25 mouse cellular contexts compared by ENCODE assay signal in the genomic region with DNA sequence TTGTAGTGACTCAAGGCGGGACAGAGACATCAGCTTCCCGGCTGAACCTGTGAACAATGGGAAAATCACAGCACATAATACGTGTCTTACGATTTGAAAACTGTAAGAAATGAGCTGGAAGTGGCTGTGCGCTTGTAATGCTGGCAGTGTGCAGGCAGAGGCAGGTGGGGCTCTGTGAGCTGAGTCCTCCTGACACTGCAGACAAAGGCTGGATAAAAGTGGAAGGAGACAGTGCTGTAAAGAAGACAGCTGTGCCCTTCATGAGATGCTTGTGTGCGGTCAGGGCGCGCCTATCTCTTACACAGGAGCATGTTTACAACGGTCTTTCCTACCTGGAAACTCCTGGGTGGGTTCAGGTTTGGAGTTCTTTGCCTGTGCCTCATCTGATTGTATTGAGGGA. TPM values are rescaled to one million over a fixed set of nuclear protein-coding genes. Genes with fewer than 3 reads are reported as not detected.
DNase-seq lines count a peak whose midpoint lies in the region; ATAC-seq and TF ChIP-seq lines count a peak whose summit lies in the region.
"Had no signal": no experiment of that assay in that cellular context is flagged by ENCODE, and none has a peak within 500 bp of the region (broad histone marks: within the 10 kb centered on the region; RNA-seq: fewer than 3 reads in every experiment).

No protein-coding gene starts in this region.

- TF ChIP-seq CTCF in forebrain, postnatal 0 days (IDR thresholded peaks at IDR 0.05; ENCODE audit: low read depth) = 0 out of 2 replicates have a peak, but pooled peaks have one; percentile 11

- no peak overlapping the region for H3K4me3 ChIP-seq in forebrain, embryonic 14.5 days (ENCODE audit: low read depth, low read length)
- no peak overlapping the region for H3K4me3 ChIP-seq in forebrain, embryonic 11.5 days (ENCODE audit: low read depth, low read length)
- H3K4me3 ChIP-seq in hindbrain, embryonic 14.5 days (replicated peaks; ENCODE audit: low read length) = no peak overlapping the region
- H3K4me3 ChIP-seq in hindbrain, embryonic 10.5 days = no peak overlapping the region
- H3K4me3 ChIP-seq in forebrain, postnatal 0 days (ENCODE audit: low read depth, low read length) = no peak overlapping the region
- H3K4me3 ChIP-seq in midbrain, embryonic 11.5 days (ENCODE audit: low read depth, low read length) = no peak overlapping the region
- H3K4me3 ChIP-seq: embryonic facial prominence, embryonic 13.5 days; limb, embryonic 12.5 days; liver, embryonic 12.5 days; megakaryocyte, embryonic 14.5 days had no signal

- no peaks in the 10 kb centered on the region for H3K36me3 ChIP-seq in forebrain, embryonic 14.5 days (ENCODE audit: control insufficient read depth, insufficient read depth, low read length)
- H3K36me3 ChIP-seq in forebrain, embryonic 11.5 days (ENCODE audit: control insufficient read depth, insufficient read depth, low read length) = no peaks in the 10 kb centered on the region; the same call in 1 of the 2 replicates
- H3K36me3 ChIP-seq in hindbrain, embryonic 14.5 days (replicated peaks; ENCODE audit: control insufficient read depth, insufficient read depth) = no peaks in the 10 kb centered on the region
- H3K36me3 ChIP-seq in hindbrain, embryonic 10.5 days = peaks cover 22% of the 10 kb centered on the region
- H3K36me3 ChIP-seq in forebrain, postnatal 0 days (ENCODE audit: insufficient read depth) = no peaks in the 10 kb centered on the region
- H3K36me3 ChIP-seq in midbrain, embryonic 11.5 days (ENCODE audit: control insufficient read depth, insufficient read depth, low read length) = no peaks in the 10 kb centered on the region
- H3K36me3 ChIP-seq: limb, embryonic 12.5 days had no signal

- H3K4me1 ChIP-seq in forebrain, embryonic 14.5 days (ENCODE audit: control insufficient read depth, insufficient read depth, low read length) = peaks cover 12% of the 10 kb centered on the region
- H3K4me1 ChIP-seq in forebrain, embryonic 11.5 days (replicated peaks; ENCODE audit: control insufficient read depth, insufficient read depth, low read length) = 0 out of 2 replicates have a peak, but pooled peaks cover 4% of the 10 kb centered on the region
- peaks cover 29% of the 10 kb centered on the region for H3K4me1 ChIP-seq in hindbrain, embryonic 14.5 days (replicated peaks; ENCODE audit: control insufficient read depth, insufficient read depth, low read length)
- H3K4me1 ChIP-seq in hindbrain, embryonic 10.5 days (replicated peaks) = peaks cover 47% of the 10 kb centered on the region
- H3K4me1 ChIP-seq in forebrain, postnatal 0 days (ENCODE audit: insufficient read depth) = 0 out of 2 replicates have a peak, but pooled peaks cover 6% of the 10 kb centered on the region
- peaks cover 15% of the 10 kb centered on the region; the same call in 1 of the 2 replicates for H3K4me1 ChIP-seq in midbrain, embryonic 11.5 days (ENCODE audit: control insufficient read depth, insufficient read depth, low read length)
- H3K4me1 ChIP-seq: limb, embryonic 12.5 days had no signal

- 84% methylated on average over 9 of the region's 9 CpGs for WGBS in forebrain, embryonic 14.5 days
- 90% methylated on average over 9 of the region's 9 CpGs for WGBS in forebrain, embryonic 11.5 days
- WGBS in hindbrain, embryonic 14.5 days = 70% methylated on average over 9 of the region's 9 CpGs
- 93% methylated on average over 9 of the region's 9 CpGs for WGBS in hindbrain, embryonic 10.5 days
- WGBS in forebrain, postnatal 0 days = 64% methylated on average over 9 of the region's 9 CpGs
- WGBS in midbrain, embryonic 11.5 days = 88% methylated on average over 9 of the region's 9 CpGs

- H3K27me3 ChIP-seq in forebrain, embryonic 14.5 days (replicated peaks; ENCODE audit: control insufficient read depth, insufficient read depth, low read length) = no peaks in the 10 kb centered on the region
- H3K27me3 ChIP-seq in forebrain, embryonic 11.5 days (ENCODE audit: control insufficient read depth, insufficient read depth, low read length) = no peaks in the 10 kb centered on the region
- no peaks in the 10 kb centered on the region for H3K27me3 ChIP-seq in hindbrain, embryonic 14.5 days (ENCODE audit: control insufficient read depth, insufficient read depth, low read length)
- no peaks in the 10 kb centered on the region for H3K27me3 ChIP-seq in hindbrain, embryonic 10.5 days (ENCODE audit: insufficient read depth, poor library complexity, severe bottlenecking)
- H3K27me3 ChIP-seq in forebrain, postnatal 0 days (ENCODE audit: insufficient read depth, low read length) = no peaks in the 10 kb centered on the region
- no peaks in the 10 kb centered on the region for H3K27me3 ChIP-seq in midbrain, embryonic 11.5 days (ENCODE audit: control insufficient read depth, insufficient read depth, low read length)
- H3K27me3 ChIP-seq: embryonic facial prominence, embryonic 13.5 days; limb, embryonic 12.5 days had no signal

- H3K4me2 ChIP-seq in forebrain, embryonic 14.5 days (ENCODE audit: low read length) = no peak overlapping the region
- H3K4me2 ChIP-seq in forebrain, embryonic 11.5 days (ENCODE audit: low read depth, low read length, severe bottlenecking) = no peak overlapping the region
- H3K4me2 ChIP-seq in hindbrain, embryonic 14.5 days (replicated peaks) = no peak overlapping the region
- H3K4me2 ChIP-seq in forebrain, postnatal 0 days (ENCODE audit: low read depth) = no peak overlapping the region
- H3K4me2 ChIP-seq in midbrain, embryonic 11.5 days = no peak overlapping the region
- H3K4me2 ChIP-seq: embryonic facial prominence, embryonic 13.5 days; limb, embryonic 12.5 days; liver, embryonic 12.5 days had no signal

- H3K9me3 ChIP-seq in forebrain, embryonic 14.5 days (replicated peaks; ENCODE audit: control insufficient read depth, low read length) = no peaks in the 10 kb centered on the region
- H3K9me3 ChIP-seq in forebrain, embryonic 11.5 days (ENCODE audit: control insufficient read depth, low read length) = no peaks in the 10 kb centered on the region
- no peaks in the 10 kb centered on the region for H3K9me3 ChIP-seq in hindbrain, embryonic 14.5 days (ENCODE audit: control insufficient read depth, low read length)
- H3K9me3 ChIP-seq in hindbrain, embryonic 10.5 days = no peaks in the 10 kb centered on the region
- H3K9me3 ChIP-seq in forebrain, postnatal 0 days (ENCODE audit: low read length) = no peaks in the 10 kb centered on the region
- no peaks in the 10 kb centered on the region for H3K9me3 ChIP-seq in midbrain, embryonic 11.5 days (ENCODE audit: control insufficient read depth, low read length)
- H3K9me3 ChIP-seq: embryonic facial prominence, embryonic 13.5 days; limb, embryonic 12.5 days; liver, embryonic 12.5 days; megakaryocyte, embryonic 14.5 days had no signal

- 0 out of 2 replicates have a peak overlapping the region, but pooled peaks have one; percentile 6 for H3K27ac ChIP-seq in forebrain, embryonic 14.5 days (ENCODE audit: low read depth, low read length)
- no peak overlapping the region for H3K27ac ChIP-seq in forebrain, embryonic 11.5 days (ENCODE audit: low read depth, low read length)
- peak overlapping the region; percentile 15; the same call in 1 of the 2 replicates for H3K27ac ChIP-seq in hindbrain, embryonic 14.5 days
- H3K27ac ChIP-seq in hindbrain, embryonic 10.5 days = no peak overlapping the region
- H3K27ac ChIP-seq in forebrain, postnatal 0 days (ENCODE audit: low read depth, low read length) = 0 out of 2 replicates have a peak overlapping the region, but pooled peaks have one; percentile 29
- no peak overlapping the region for H3K27ac ChIP-seq in midbrain, embryonic 11.5 days (ENCODE audit: low read depth, low read length)
- H3K27ac ChIP-seq: embryonic facial prominence, embryonic 13.5 days; limb, embryonic 12.5 days; liver, embryonic 12.5 days had no signal

- peak; percentile 24 for DNase-seq in forebrain, embryonic 14.5 days (ENCODE audit: low spot score)
- DNase-seq in forebrain, embryonic 11.5 days (ENCODE audit: low spot score) = no peak
- no peak for DNase-seq in hindbrain, embryonic 14.5 days (ENCODE audit: low spot score)
- no peak for DNase-seq in hindbrain, embryonic 10.5 days (ENCODE audit: low spot score)
- DNase-seq in brain, adult 2 months (ENCODE audit: low read depth, low spot score) = peak; percentile 54
- no peak for DNase-seq in forebrain, postnatal 0 days
- no peak for DNase-seq in midbrain, embryonic 11.5 days (ENCODE audit: low spot score, missing footprints)
- DNase-seq in Muller cell, postnatal 12 days (ENCODE audit: inconsistent ontology term) = no peak
- DNase-seq: adrenal gland, postnatal 25 days; cerebellum, adult 11-12 months; cerebellum, postnatal 10 days; gastrocnemius, postnatal 14 days; heart, adult 18-20 months; heart, postnatal 36 days; kidney, adult 11 months; kidney, postnatal 4 days; lung, adult 2 months; lung, postnatal 14 days; midbrain, embryonic 14.5 days; thymus, postnatal 25 days had no signal

- no peak overlapping the region for H3K9ac ChIP-seq in forebrain, embryonic 14.5 days (ENCODE audit: low read length)
- H3K9ac ChIP-seq in forebrain, embryonic 11.5 days (ENCODE audit: low read length) = no peak overlapping the region
- H3K9ac ChIP-seq in hindbrain, embryonic 14.5 days = no peak overlapping the region
- H3K9ac ChIP-seq in forebrain, postnatal 0 days = no peak overlapping the region
- no peak overlapping the region for H3K9ac ChIP-seq in midbrain, embryonic 11.5 days (ENCODE audit: low read length)
- H3K9ac ChIP-seq: embryonic facial prominence, embryonic 13.5 days; limb, embryonic 12.5 days; liver, embryonic 12.5 days had no signal

- peak; percentile 48; the same call in 1 of the 2 replicates for ATAC-seq in forebrain, embryonic 14.5 days
- ATAC-seq in forebrain, embryonic 11.5 days (replicated peaks; ENCODE audit: low FRiP score) = no peak
- ATAC-seq in hindbrain, embryonic 14.5 days (ENCODE audit: low FRiP score) = 0 out of 2 replicates have a peak, but pooled peaks have one; percentile 31
- ATAC-seq in forebrain, postnatal 0 days = peak; percentile 66
- ATAC-seq in midbrain, embryonic 11.5 days (ENCODE audit: low FRiP score) = no peak
- ATAC-seq: CD4-positive, CD25-positive, alpha-beta regulatory T cell, adult 4 months; liver, embryonic 12.5 days had no signal

RNA-seq across cellular contexts. Expression of a gene that starts 32.1 kb away (rescaled TPM):
- 54.2 and 63.7 TPM in 2 replicates for polyA plus RNA-seq in forebrain, embryonic 14.5 days (2014; fragmentation: Nextera tagmentation; extraction: Ambion mirVana)
- polyA plus RNA-seq in forebrain, embryonic 11.5 days (2014; fragmentation: Nextera tagmentation; extraction: Ambion mirVana) = 55.2 and 60.2 TPM in 2 replicates
- 61.8 and 67.1 TPM in 2 replicates for polyA plus RNA-seq in hindbrain, embryonic 14.5 days (2014; fragmentation: Nextera tagmentation; extraction: Ambion mirVana)
- polyA plus RNA-seq in hindbrain, embryonic 10.5 days (2016; fragmentation: Nextera tagmentation; extraction: Ambion mirVana) = 50.7 and 55.5 TPM in 2 replicates
- 79.2 and 90.5 TPM in 2 replicates for total RNA-seq in forebrain, postnatal 0 days (2014; rRNA removed)
- 30.1 and 43.5 TPM in 2 replicates for polyA plus RNA-seq in forebrain, postnatal 0 days (2015; fragmentation: Nextera tagmentation; extraction: Ambion mirVana)
- 54.8 and 57.6 TPM in 2 replicates for polyA plus RNA-seq in midbrain, embryonic 11.5 days (2014; fragmentation: Nextera tagmentation; extraction: Ambion mirVana)

RNA-seq across cellular contexts. Expression of a gene that starts 32.4 kb away (rescaled TPM):
- polyA plus RNA-seq in forebrain, embryonic 14.5 days (2014; fragmentation: Nextera tagmentation; extraction: Ambion mirVana) = 104 and 119 TPM in 2 replicates
- polyA plus RNA-seq in forebrain, embryonic 11.5 days (2014; fragmentation: Nextera tagmentation; extraction: Ambion mirVana) = 73.6 and 83.6 TPM in 2 replicates
- polyA plus RNA-seq in hindbrain, embryonic 14.5 days (2014; fragmentation: Nextera tagmentation; extraction: Ambion mirVana) = 101 and 111 TPM in 2 replicates
- polyA plus RNA-seq in hindbrain, embryonic 10.5 days (2016; fragmentation: Nextera tagmentation; extraction: Ambion mirVana) = 65.1 and 71.6 TPM in 2 replicates
- 62.5 and 69.5 TPM in 2 replicates for total RNA-seq in forebrain, postnatal 0 days (2014; rRNA removed)
- polyA plus RNA-seq in forebrain, postnatal 0 days (2015; fragmentation: Nextera tagmentation; extraction: Ambion mirVana) = 94.8 and 97.1 TPM in 2 replicates
- 77.0 and 82.5 TPM in 2 replicates for polyA plus RNA-seq in midbrain, embryonic 11.5 days (2014; fragmentation: Nextera tagmentation; extraction: Ambion mirVana)

Comparison
In these comparisons a context has a peak if more than half of its experiments do, and no peak if none do; other contexts are left out.
1. ATAC-seq: peak in forebrain, embryonic 14.5 days (single experiment), hindbrain, embryonic 14.5 days (single experiment) and forebrain, postnatal 0 days (single experiment); none in forebrain, embryonic 11.5 days (single experiment) and midbrain, embryonic 11.5 days (single experiment).
2. DNase-seq: peak in forebrain, embryonic 14.5 days (single experiment) and brain, adult 2 months (single experiment); none in forebrain, embryonic 11.5 days (single experiment), hindbrain, embryonic 14.5 days (single experiment), hindbrain, embryonic 10.5 days (single experiment), forebrain, postnatal 0 days (single experiment), midbrain, embryonic 11.5 days (single experiment) and Muller cell, postnatal 12 days (single experiment).
3. H3K27ac ChIP-seq: peak in forebrain, embryonic 14.5 days (single experiment), hindbrain, embryonic 14.5 days (single experiment) and forebrain, postnatal 0 days (single experiment); none in forebrain, embryonic 11.5 days (single experiment), hindbrain, embryonic 10.5 days (single experiment) and midbrain, embryonic 11.5 days (single experiment).